Mouse (Mus musculus) brown adipose tissue, adult 24 weeks (tissue): ENCODE data around the gene Tmprss11b. TPM values are rescaled to one million over a fixed set of nuclear protein-coding genes. Genes with fewer than 3 reads are reported as not detected.
"Not testable (repeated sequence)": the region's sequence is repeated elsewhere in the genome, so short reads cannot be mapped to it uniquely, and the experiment has no call there.

Source experiments
- H3K27ac ChIP-seq: fragments of 200-500 bp; replicated peaks from 2 replicates; pipeline ENCODE4 v1.5.1; 2012; ENCODE audit warnings: low read depth, mild to moderate bottlenecking, low read length
- H3K4me1 ChIP-seq: fragments of 200-500 bp; 2 replicates; pipeline ENCODE4 v1.6.1; 2012; ENCODE audit warnings: low read length, mixed read lengths; ENCODE audit not compliant: control insufficient read depth, insufficient read depth, insufficient read length
- H3K4me3 ChIP-seq: fragments of 200-500 bp; 2 replicates; pipeline ENCODE4 v1.5.1; 2012; ENCODE audit warnings: low read depth, mild to moderate bottlenecking, low read length, moderate library complexity; ENCODE audit not compliant: insufficient read depth
- polyA plus RNA-seq: library from polyadenylated mRNA; stranded (reverse); fragments of >200 nt; gene quantifications from 2 replicates; pipeline ENCODE4 v1.2.4, GENCODE M21; 2012; ENCODE audit not compliant: missing spikeins, insufficient read depth, insufficient read length

Gene Tmprss11b
- polyA plus RNA-seq = not detected in 2 replicates

- no peak within 1 kb of the TSS for H3K27ac ChIP-seq
- no peak within 1 kb of the TSS for H3K4me3 ChIP-seq
- no peaks in the 10 kb centered on the region for H3K4me1 ChIP-seq
These were observed at the start of gene Tmprss11b for GRCm38 (mm10) chr5:86676262-86676661. Gene Tmprss11b (minus strand): TSS chr5:86676362.

- Histone ChIP-seq H3K4me3 (no peak overlapping the region), H3K27ac (no peak overlapping the region), H3K4me1 (no peaks in the 10 kb centered on the region)
These were observed 48.9 kb upstream of the Tmprss11b start for GRCm38 (mm10) chr5:86725021-86725420.

- Histone ChIP-seq H3K4me3 (no peak overlapping the region), H3K4me1 (no peaks in the 10 kb centered on the region), H3K27ac (no peak overlapping the region)
These were observed 46.8 kb upstream of the Tmprss11b start for GRCm38 (mm10) chr5:86722820-86723460.

GRCm38 (mm10) chr5:86714967-86715366, 38.8 kb upstream of the Tmprss11b start:
- Histone ChIP-seq H3K4me1 (no peaks in the 10 kb centered on the region), H3K27ac (no peak overlapping the region), H3K4me3 (no peak overlapping the region)

GRCm38 (mm10) chr5:86704923-86705322, 28.8 kb upstream of the Tmprss11b start:
- H3K27ac ChIP-seq = no peak overlapping the region
- H3K4me1 ChIP-seq = no peaks in the 10 kb centered on the region
- no peak overlapping the region for H3K4me3 ChIP-seq

GRCm38 (mm10) chr5:86684667-86685066, 8.5 kb upstream of the Tmprss11b start:
- no peak overlapping the region for H3K4me3 ChIP-seq
- H3K27ac ChIP-seq = no peak overlapping the region
- no peaks in the 10 kb centered on the region for H3K4me1 ChIP-seq

GRCm38 (mm10) chr5:86649185-86649584, 27.0 kb downstream of the Tmprss11b start:
- not testable (repeated sequence) for H3K27ac ChIP-seq, H3K4me3 ChIP-seq, H3K4me1 ChIP-seq

- no peak overlapping the region for H3K27ac ChIP-seq
These were observed 35.4 kb downstream of the Tmprss11b start for GRCm38 (mm10) chr5:86640795-86641194.

GRCm38 (mm10) chr5:86632324-86632723, 43.8 kb downstream of the Tmprss11b start, which contains the start of gene Tmprss11f:
Gene Tmprss11f (minus strand): TSS chr5:86632424.
- no peak within 1 kb of the TSS for H3K27ac ChIP-seq
- no peak within 1 kb of the TSS for H3K4me3 ChIP-seq
- no peaks in the 10 kb centered on the region for H3K4me1 ChIP-seq

More at GRCm38 (mm10) chr5:86640795-86641194, 35.4 kb downstream of the Tmprss11b start:
- no peak overlapping the region for H3K4me3 ChIP-seq
- H3K4me1 ChIP-seq = no peaks in the 10 kb centered on the region

- Histone ChIP-seq H3K27ac (no peak overlapping the region), H3K4me3 (no peak overlapping the region), H3K4me1 (no peaks in the 10 kb centered on the region)
These were observed 45.5 kb downstream of the Tmprss11b start for GRCm38 (mm10) chr5:86630700-86631099.

GRCm38 (mm10) chr5:86621778-86622177, 54.4 kb downstream of the Tmprss11b start:
- no peak overlapping the region for H3K27ac ChIP-seq
- H3K4me3 ChIP-seq = no peak overlapping the region
- no peaks in the 10 kb centered on the region for H3K4me1 ChIP-seq

Other genes with a start within 250 kb of the Tmprss11b start
- gene Tmprss11a, start 207.4 kb downstream of the Tmprss11b start, polyA plus RNA-seq = 1.9 TPM in 1 of 2 replicates, not detected in the other
- gene Tmprss11g, start 157.8 kb downstream of the Tmprss11b start, polyA plus RNA-seq = not detected in 2 replicates
- not detected in 2 replicates for gene Tmprss11f, start 43.9 kb downstream of the Tmprss11b start, polyA plus RNA-seq
- gene Tmprss11e, start 69.5 kb upstream of the Tmprss11b start, polyA plus RNA-seq = not detected in 2 replicates
- 19.9 and 29.1 TPM in 2 replicates for gene Ythdc1, start 127.9 kb upstream of the Tmprss11b start, polyA plus RNA-seq
- gene Ugt2b34, start 230.6 kb upstream of the Tmprss11b start, polyA plus RNA-seq = not detected in 2 replicates